ENCODE assay signal across 16 mouse cellular contexts in the genomic region with DNA sequence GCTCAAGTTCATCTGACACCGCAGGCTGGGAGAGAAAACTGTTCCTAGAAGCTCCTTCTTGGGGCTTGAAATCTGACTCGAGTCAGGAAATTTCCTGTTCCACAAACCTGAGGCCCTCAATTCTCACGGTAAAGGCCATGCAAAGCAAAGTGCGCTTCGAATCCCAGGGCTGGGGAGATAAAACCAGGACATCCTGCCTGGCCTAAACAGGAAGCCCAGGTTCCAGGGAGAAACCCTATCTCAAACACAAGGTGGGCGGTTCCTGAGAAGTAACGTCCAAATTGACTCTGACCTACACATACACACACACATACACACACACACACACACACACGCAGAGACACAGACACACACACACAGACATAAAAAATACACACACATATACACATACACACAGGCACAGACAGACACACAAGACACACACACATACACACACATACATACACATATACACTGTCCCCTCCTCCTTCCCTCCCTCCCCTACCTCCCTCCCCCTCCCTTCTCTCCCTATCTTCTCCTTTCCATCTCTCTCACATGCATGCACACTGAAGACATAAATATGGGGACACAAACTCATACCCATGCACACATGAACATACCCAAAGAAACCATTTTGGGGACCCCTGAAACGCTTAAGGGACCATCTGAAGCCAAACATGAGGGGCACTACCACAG. TPM values are rescaled to one million over a fixed set of nuclear protein-coding genes. Genes with fewer than 3 reads are reported as not detected.
DNase-seq lines count a peak whose midpoint lies in the region; ATAC-seq and TF ChIP-seq lines count a peak whose summit lies in the region.
"Had no signal": no experiment of that assay in that cellular context is flagged by ENCODE, and none has a peak within 500 bp of the region (broad histone marks: within the 10 kb centered on the region; RNA-seq: fewer than 3 reads in every experiment).

No protein-coding gene starts in this region.

- 59% methylated on average over 9 of the region's 9 CpGs for WGBS in heart, embryonic 10.5 days
- 70% methylated on average over 9 of the region's 9 CpGs for WGBS in lung, embryonic 14.5 days
- 50% methylated on average over 9 of the region's 9 CpGs for WGBS in lung, adult 2 months
- 22% methylated on average over 9 of the region's 9 CpGs for WGBS in liver, embryonic 14.5 days (ENCODE audit: insufficient replicate concordance)
- WGBS in thymus, adult 2 months: 69% methylated on average over 9 of the region's 9 CpGs

- TF ChIP-seq POLR2A in lung, adult 2 months (IDR thresholded peaks at IDR 0.05; ENCODE audit: borderline replicate concordance, extremely low read depth, low read depth, low read length): no peak
- no peak for TF ChIP-seq POLR2A in thymus, adult 2 months (IDR thresholded peaks at IDR 0.05; ENCODE audit: control insufficient read depth, extremely low read depth, insufficient read depth, low read length, poor library complexity)

- intact Hi-C loops in left cerebral cortex, postnatal 10 days (cut with DNase I): no loop called here

- no peak overlapping the region for H3K9ac ChIP-seq in lung, embryonic 14.5 days
- 0 out of 2 replicates have a peak overlapping the region, but pooled peaks have one; percentile 16 for H3K9ac ChIP-seq in liver, embryonic 14.5 days (replicated peaks)
- H3K9ac ChIP-seq: midbrain, embryonic 13.5 days; neural tube, embryonic 12.5 days had no signal

- no peak overlapping the region for H3K4me2 ChIP-seq in lung, embryonic 14.5 days
- peak overlapping the region; percentile 56 for H3K4me2 ChIP-seq in liver, embryonic 14.5 days (ENCODE audit: low read depth)
- H3K4me2 ChIP-seq: midbrain, embryonic 13.5 days; neural tube, embryonic 12.5 days had no signal

- peaks cover 47% of the 10 kb centered on the region for H3K4me1 ChIP-seq in heart, embryonic 10.5 days
- peaks cover 5% of the 10 kb centered on the region; the same call in 1 of the 2 replicates for H3K4me1 ChIP-seq in lung, embryonic 14.5 days (ENCODE audit: insufficient read depth)
- H3K4me1 ChIP-seq in lung, adult 2 months (ENCODE audit: control insufficient read depth, insufficient read depth, low read length): peaks cover 27% of the 10 kb centered on the region
- peaks cover 88% of the 10 kb centered on the region for H3K4me1 ChIP-seq in G1E (ENCODE audit: insufficient read depth, low read depth, low read length)
- peaks cover 16 to 46% of the 10 kb centered on the region in 2 experiments for H3K4me1 ChIP-seq in liver, embryonic 14.5 days (replicated peaks; ENCODE audit: control insufficient read depth in 2 of 2, insufficient read depth in 2 of 2, low read length in 1 of 2)
- peaks cover 43% of the 10 kb centered on the region for H3K4me1 ChIP-seq in thymus, adult 2 months (replicated peaks; ENCODE audit: control insufficient read depth, insufficient read depth, low read length)

- peak overlapping the region; percentile 62 for H3K27ac ChIP-seq in heart, embryonic 10.5 days
- H3K27ac ChIP-seq in lung, embryonic 14.5 days (ENCODE audit: low read depth): peak overlapping the region; percentile 12; the same call in 1 of the 2 replicates
- H3K27ac ChIP-seq in liver, embryonic 14.5 days: no peak overlapping the region
- no peak overlapping the region for H3K27ac ChIP-seq in thymus, adult 2 months (ENCODE audit: control insufficient read depth, insufficient read depth, low read length)
- H3K27ac ChIP-seq: midbrain, embryonic 13.5 days; neural tube, embryonic 12.5 days had no signal

- no peaks in the 10 kb centered on the region for H3K27me3 ChIP-seq in heart, embryonic 10.5 days (ENCODE audit: insufficient read depth, poor library complexity, severe bottlenecking)
- H3K27me3 ChIP-seq in lung, embryonic 14.5 days (ENCODE audit: insufficient read depth, low read length): no peaks in the 10 kb centered on the region
- H3K27me3 ChIP-seq in G1E (ENCODE audit: insufficient read depth, low read length): no peaks in the 10 kb centered on the region
- no peaks in the 10 kb centered on the region for H3K27me3 ChIP-seq in liver, embryonic 14.5 days (ENCODE audit: control insufficient read depth, insufficient read depth, low read length)
- H3K27me3 ChIP-seq in thymus, adult 2 months (ENCODE audit: control insufficient read depth, insufficient read depth, low read length): no peaks in the 10 kb centered on the region
- H3K27me3 ChIP-seq: midbrain, embryonic 13.5 days; neural tube, embryonic 12.5 days had no signal

- H3K36me3 ChIP-seq in heart, embryonic 10.5 days: no peaks in the 10 kb centered on the region
- no peaks in the 10 kb centered on the region for H3K36me3 ChIP-seq in lung, embryonic 14.5 days (ENCODE audit: insufficient read depth)
- H3K36me3 ChIP-seq in G1E (replicated peaks): peaks cover 30% of the 10 kb centered on the region
- H3K36me3 ChIP-seq in liver, embryonic 14.5 days (replicated peaks; ENCODE audit: control insufficient read depth, insufficient read depth, low read depth): no peaks in the 10 kb centered on the region
- no peaks in the 10 kb centered on the region for H3K36me3 ChIP-seq in thymus, adult 2 months (ENCODE audit: control insufficient read depth, insufficient read depth, low read length)
- H3K36me3 ChIP-seq: midbrain, embryonic 13.5 days; neural tube, embryonic 12.5 days had no signal

- ATAC-seq in lung, embryonic 14.5 days (ENCODE audit: insufficient read depth): no peak
- no peak for ATAC-seq in G1E (ENCODE audit: extremely low read depth, insufficient number of reproducible peaks, low FRiP score, poor library complexity, severe bottlenecking)
- peak; percentile 67; the same call in 1 of the 2 replicates for ATAC-seq in liver, embryonic 14.5 days (ENCODE audit: insufficient read depth)
- ATAC-seq: forebrain, embryonic 16.5 days; hindbrain, embryonic 16.5 days; midbrain, embryonic 13.5 days had no signal

- no peak for TF ChIP-seq CTCF in lung, embryonic 14.5 days (IDR thresholded peaks at IDR 0.05; ENCODE audit: low read depth)
- TF ChIP-seq CTCF in lung, adult 2 months (IDR thresholded peaks at IDR 0.05; ENCODE audit: insufficient read depth, low read length): no peak
- no peak for TF ChIP-seq CTCF in G1E (IDR thresholded peaks at IDR 0.05; ENCODE audit: low read depth, low read length)
- TF ChIP-seq CTCF in liver, embryonic 14.5 days (IDR thresholded peaks at IDR 0.05; ENCODE audit: low read depth): no peak
- no peak for TF ChIP-seq CTCF in thymus, adult 2 months (IDR thresholded peaks at IDR 0.05; ENCODE audit: borderline replicate concordance, control insufficient read depth, extremely low read depth, insufficient read depth, low read length, poor library complexity)

- TF ChIP-seq EP300 in liver, embryonic 14.5 days (IDR thresholded peaks at IDR 0.05; ENCODE audit: low read depth): no peak

- DNase-seq in heart, embryonic 10.5 days (ENCODE audit: low spot score): no peak
- DNase-seq in heart, adult 9 months (ENCODE audit: low spot score in 2 of 2): no peak
- DNase-seq in lung, embryonic 14.5 days: no peak
- no peak for DNase-seq in lung, adult 2 months
- no peak for DNase-seq in G1E (ENCODE audit: low spot score)
- DNase-seq in liver, embryonic 14.5 days (ENCODE audit: low read depth in 3 of 3, low spot score in 3 of 3): no peak
- no peak for DNase-seq in left cerebral cortex, postnatal 10 days (ENCODE audit: extremely low spot score in 1 of 2, low spot score in 2 of 2)
- DNase-seq in thymus, adult 2 months: no peak
- DNase-seq: adrenal gland, adult 8-10 months; gastrocnemius, postnatal 36 days; kidney, postnatal 14 days; right cerebral cortex, adult 18-20 months had no signal

- H3K9me3 ChIP-seq in heart, embryonic 10.5 days: no peaks in the 10 kb centered on the region
- no peaks in the 10 kb centered on the region for H3K9me3 ChIP-seq in lung, embryonic 14.5 days (ENCODE audit: low read depth, low read length)
- no peaks in the 10 kb centered on the region for H3K9me3 ChIP-seq in G1E (replicated peaks)
- H3K9me3 ChIP-seq in liver, embryonic 14.5 days (ENCODE audit: control insufficient read depth, low read length): no peaks in the 10 kb centered on the region
- H3K9me3 ChIP-seq: midbrain, embryonic 13.5 days; neural tube, embryonic 12.5 days had no signal

- no peak overlapping the region for H3K4me3 ChIP-seq in heart, embryonic 10.5 days
- H3K4me3 ChIP-seq in lung, embryonic 14.5 days (ENCODE audit: low read depth, low read length): no peak overlapping the region
- no peak overlapping the region for H3K4me3 ChIP-seq in lung, adult 2 months (replicated peaks; ENCODE audit: extremely low read depth, low read depth, low read length)
- peak overlapping the region; percentile 57; the same call in 1 of the 2 replicates for H3K4me3 ChIP-seq in G1E (ENCODE audit: low read depth, low read length)
- H3K4me3 ChIP-seq in liver, embryonic 14.5 days (ENCODE audit: insufficient read depth in 1 of 2, low read depth in 2 of 2, low read length in 2 of 2): peak overlapping the region in 1 of 2 experiments; percentile 4; a peak in 1 of 4 replicates
- H3K4me3 ChIP-seq in thymus, adult 2 months (ENCODE audit: control insufficient read depth, insufficient read depth, low read length): no peak overlapping the region
- H3K4me3 ChIP-seq: midbrain, embryonic 13.5 days; neural tube, embryonic 12.5 days had no signal

RNA-seq across cellular contexts. Expression of gene Tbc1d8, which starts 24.3 kb away (rescaled TPM):
- 7.5 and 11.6 TPM in 2 replicates for polyA plus RNA-seq in heart, embryonic 10.5 days (2016; fragmentation: Nextera tagmentation; extraction: Ambion mirVana)
- 9.9 and 10.7 TPM in 2 replicates for polyA plus RNA-seq in lung, embryonic 14.5 days (2014; fragmentation: Nextera tagmentation; extraction: Ambion mirVana)
- polyA plus RNA-seq in lung, adult 2 months (2012; rRNA removed): 27.2 and 30.9 TPM in 2 replicates
- total RNA-seq in G1E (2014; fragmentation: Nextera tagmentation): 3.5 and 5.7 TPM in 2 replicates
- total RNA-seq in G1E (2017): 6.9 and 8.4 TPM in 2 replicates
- polyA plus RNA-seq in G1E (2012): 3.9 TPM in 2 replicates
- 2.2 and 3.1 TPM in 2 replicates for polyA plus RNA-seq in liver, embryonic 14.5 days (2012; rRNA removed)
- 2.5 and 2.9 TPM in 2 replicates for polyA plus RNA-seq in liver, embryonic 14.5 days (2014; fragmentation: Nextera tagmentation; extraction: Ambion mirVana)
- total RNA-seq in left cerebral cortex, postnatal 10 days (2021): 10 to 100 TPM; 17.7 to 19.2 TPM
- polyA plus RNA-seq in thymus, adult 2 months (2012; rRNA removed): 24.7 and 26.8 TPM in 2 replicates

Comparison
In these comparisons a context has a peak if more than half of its experiments do, and no peak if none do; other contexts are left out.
1. H3K27ac ChIP-seq: peak in heart, embryonic 10.5 days (single experiment) and lung, embryonic 14.5 days (single experiment); none in liver, embryonic 14.5 days (single experiment) and thymus, adult 2 months (single experiment).